Mouse (Mus musculus): Measurements from ENCODE around the gene Fam172a. TPM values are rescaled to one million over a fixed set of nuclear protein-coding genes. Genes with fewer than 3 reads are reported as not detected.

Fam172a gene
- polyA plus RNA-seq, 1 experiment from 2014 or later: 11.6 TPM

DNA sequence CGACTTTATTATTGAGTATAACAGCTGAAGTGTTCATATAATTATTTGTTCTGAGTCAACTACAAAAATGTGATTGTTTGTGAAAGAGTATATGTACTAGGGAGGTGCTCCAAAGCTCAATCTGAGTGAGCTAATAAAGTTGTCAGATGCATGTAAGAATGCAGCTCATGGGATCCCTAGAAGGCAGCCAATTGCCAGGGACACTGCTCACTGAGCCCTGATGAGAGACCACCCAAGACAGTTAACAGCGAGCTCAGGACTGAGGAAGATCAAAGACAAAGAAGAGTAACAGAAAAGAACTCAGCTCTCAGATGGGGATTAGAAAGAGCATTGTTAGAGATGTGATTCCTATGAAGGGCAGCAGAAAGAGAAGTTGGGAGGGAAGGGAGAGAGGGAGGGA lies 166.5 kb downstream of the Fam172a start:
- Histone ChIP-seq H3K4me1 (replicated peaks) (no peaks in the 10 kb centered on the region), H3K27ac (no peak overlapping the region), H3K27me3 (no peaks in the 10 kb centered on the region), H3K4me2 (no peak overlapping the region), H3K9me3 (replicated peaks) (no peaks in the 10 kb centered on the region), H3K36me3 (no peaks in the 10 kb centered on the region), H3K4me3 (replicated peaks) (no peak overlapping the region), H3K9ac (no peak overlapping the region)
- WGBS (ENCODE audit: insufficient replicate concordance): 58% methylated on average over 2 of the region's 2 CpGs
- no peak for ATAC-seq (ENCODE audit: low read depth)
- no peak for DNase-seq

DNA sequence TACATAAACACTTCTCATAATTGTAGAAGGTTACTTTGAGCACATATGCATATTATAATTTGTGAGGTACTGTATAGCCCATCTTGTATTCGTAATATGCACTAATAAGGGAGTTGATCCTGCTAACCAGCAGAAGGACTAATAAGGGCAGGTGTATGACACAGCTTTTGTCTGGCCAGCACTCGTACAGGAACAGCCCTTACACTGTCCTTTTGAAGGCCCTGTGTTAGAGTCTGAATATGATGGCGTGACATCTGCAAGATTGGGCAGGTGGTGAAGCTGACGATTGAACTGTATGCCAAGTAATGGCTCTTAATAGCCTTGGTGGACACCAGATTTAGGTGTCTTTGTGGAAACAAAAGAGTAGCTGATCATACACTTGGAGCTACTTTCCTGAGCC lies 176.3 kb downstream of the Fam172a start:
- WGBS (ENCODE audit: insufficient replicate concordance): 72% methylated on average over 4 of the region's 4 CpGs
- H3K9ac ChIP-seq: no peak overlapping the region
- ATAC-seq (ENCODE audit: low read depth) (no peak), DNase-seq (no peak)
- no peak overlapping the region for H3K4me2 ChIP-seq
- no peaks in the 10 kb centered on the region for H3K9me3 ChIP-seq (replicated peaks)
- no peaks in the 10 kb centered on the region for H3K4me1 ChIP-seq (replicated peaks)
- H3K4me3 ChIP-seq (replicated peaks): no peak overlapping the region
- H3K36me3 ChIP-seq: no peaks in the 10 kb centered on the region
- no peak overlapping the region for H3K27ac ChIP-seq
- H3K27me3 ChIP-seq: no peaks in the 10 kb centered on the region

DNA sequence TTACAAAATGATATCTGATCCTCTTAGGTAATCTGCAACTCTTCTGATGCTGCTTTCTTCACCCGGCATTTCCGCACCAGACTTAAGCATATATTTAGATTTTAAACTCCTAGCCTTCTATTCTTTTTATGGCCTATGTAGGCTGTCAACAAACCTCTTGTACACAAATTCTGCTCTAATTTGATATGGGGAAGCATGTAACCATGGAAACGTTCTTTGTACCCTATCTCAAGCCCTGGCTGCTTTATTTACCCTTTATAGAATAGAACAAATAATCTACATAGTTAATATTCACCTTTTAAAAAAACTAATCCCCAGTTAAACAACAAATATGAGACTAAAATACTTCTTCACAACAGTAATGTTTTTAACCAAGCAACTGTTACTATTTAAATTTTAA lies 176.7 kb downstream of the Fam172a start:
- Histone ChIP-seq H3K4me1 (replicated peaks) (no peaks in the 10 kb centered on the region), H3K27me3 (no peaks in the 10 kb centered on the region), H3K27ac (no peak overlapping the region), H3K9me3 (replicated peaks) (no peaks in the 10 kb centered on the region), H3K9ac (no peak overlapping the region), H3K36me3 (no peaks in the 10 kb centered on the region), H3K4me3 (replicated peaks) (no peak overlapping the region), H3K4me2 (no peak overlapping the region)
- 72% methylated on average over 3 of the region's 3 CpGs for WGBS (ENCODE audit: insufficient replicate concordance)
- DNase-seq: no peak
- no peak for ATAC-seq (ENCODE audit: low read depth)

DNA sequence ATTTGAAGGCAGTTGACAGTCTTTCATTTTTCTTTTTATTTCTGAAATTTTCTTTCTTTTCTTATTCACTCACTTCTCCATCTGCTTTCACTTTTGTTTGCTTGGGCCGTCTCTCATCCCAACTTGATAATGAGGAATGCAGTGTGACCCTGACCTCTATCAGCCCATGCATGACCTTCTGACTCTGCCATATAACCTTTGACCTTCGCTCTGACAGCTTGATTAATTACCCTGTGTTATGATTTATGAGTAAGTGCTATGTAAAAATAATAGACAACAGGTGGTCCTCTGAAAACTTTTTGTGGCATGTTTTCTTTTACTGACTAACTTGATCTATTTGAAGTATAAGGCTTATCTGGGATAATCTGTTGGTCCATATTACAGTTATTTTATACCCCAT lies 195.8 kb downstream of the Fam172a start:
- Histone ChIP-seq H3K9ac (no peak overlapping the region), H3K4me2 (no peak overlapping the region), H3K27ac (no peak overlapping the region), H3K9me3 (replicated peaks) (no peaks in the 10 kb centered on the region), H3K4me1 (replicated peaks) (no peaks in the 10 kb centered on the region), H3K27me3 (no peaks in the 10 kb centered on the region), H3K4me3 (replicated peaks) (no peak overlapping the region), H3K36me3 (no peaks in the 10 kb centered on the region)
- ATAC-seq (ENCODE audit: low read depth): no peak
- WGBS (ENCODE audit: insufficient replicate concordance): 57% methylated on average over 2 of the region's 2 CpGs
- no peak for DNase-seq

DNA sequence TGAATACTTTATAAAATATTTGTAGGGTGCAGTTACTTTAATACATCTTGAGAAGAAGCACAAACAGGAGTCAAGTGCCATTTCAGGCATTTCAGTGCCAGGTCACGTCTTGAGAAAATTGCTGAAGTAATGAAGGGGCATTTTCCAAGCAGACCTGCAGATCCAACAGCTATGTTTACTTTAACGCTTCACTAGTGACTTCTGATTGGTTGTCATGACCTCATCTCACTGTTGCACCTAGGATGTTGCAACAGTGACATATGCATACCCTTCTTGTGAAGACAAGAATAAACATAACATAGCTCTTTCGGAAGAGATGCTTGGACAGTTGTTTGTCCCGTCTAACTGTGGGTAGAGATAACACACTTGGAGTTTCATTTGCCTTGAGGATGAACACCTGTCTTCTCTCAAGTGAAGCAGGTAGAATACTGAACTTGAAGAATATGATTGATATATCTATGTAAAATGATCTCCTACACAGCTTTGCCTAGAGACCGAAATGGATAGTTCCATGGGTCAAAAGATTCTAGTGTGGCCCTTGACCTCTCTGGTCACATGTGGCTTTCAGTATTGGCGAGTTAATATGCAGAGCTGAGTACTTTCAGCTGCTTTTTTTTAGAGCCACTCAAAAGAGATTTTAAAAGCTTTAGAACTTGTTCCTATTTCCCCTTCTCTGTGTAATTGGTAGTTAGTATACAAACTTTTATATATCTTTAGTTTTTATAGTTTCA lies 196.4 kb downstream of the Fam172a start:
- Histone ChIP-seq H3K27ac (no peak overlapping the region), H3K27me3 (no peaks in the 10 kb centered on the region), H3K9me3 (replicated peaks) (no peaks in the 10 kb centered on the region), H3K9ac (no peak overlapping the region), H3K4me1 (replicated peaks) (no peaks in the 10 kb centered on the region), H3K4me2 (no peak overlapping the region), H3K4me3 (replicated peaks) (no peak overlapping the region), H3K36me3 (no peaks in the 10 kb centered on the region; the same call in 1 of the 2 replicates)
- 64% methylated on average over 6 of the region's 6 CpGs for WGBS (ENCODE audit: insufficient replicate concordance)
- DNase-seq (no peak), ATAC-seq (ENCODE audit: low read depth) (no peak)

DNA sequence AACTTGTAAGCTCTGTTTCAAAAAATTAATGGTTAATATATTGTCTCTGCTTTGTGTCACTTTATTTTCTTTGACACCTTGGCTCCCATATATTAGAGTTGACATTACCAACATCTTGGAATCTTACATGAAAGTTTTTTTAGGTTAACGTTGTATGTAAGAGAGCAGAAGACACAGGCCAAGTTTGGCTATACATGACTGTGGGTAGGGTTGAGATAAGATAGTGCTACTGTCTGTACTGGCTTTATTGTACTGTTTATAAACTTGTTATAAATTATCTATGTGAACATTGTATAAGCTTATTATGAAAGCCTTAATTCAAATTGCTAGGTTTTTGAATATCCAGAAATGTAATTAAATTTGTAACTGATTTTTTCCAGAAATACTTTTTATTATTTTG lies 197.9 kb downstream of the Fam172a start:
- Histone ChIP-seq H3K27me3 (no peaks in the 10 kb centered on the region), H3K4me2 (no peak overlapping the region), H3K36me3 (no peaks in the 10 kb centered on the region; the same call in 1 of the 2 replicates), H3K4me3 (replicated peaks) (no peak overlapping the region), H3K9me3 (replicated peaks) (no peaks in the 10 kb centered on the region), H3K9ac (no peak overlapping the region), H3K27ac (no peak overlapping the region), H3K4me1 (replicated peaks) (no peaks in the 10 kb centered on the region)
- 29% methylated on average over 1 of the region's 1 CpGs for WGBS (ENCODE audit: insufficient replicate concordance)
- no peak for DNase-seq
- ATAC-seq (ENCODE audit: low read depth): no peak

DNA sequence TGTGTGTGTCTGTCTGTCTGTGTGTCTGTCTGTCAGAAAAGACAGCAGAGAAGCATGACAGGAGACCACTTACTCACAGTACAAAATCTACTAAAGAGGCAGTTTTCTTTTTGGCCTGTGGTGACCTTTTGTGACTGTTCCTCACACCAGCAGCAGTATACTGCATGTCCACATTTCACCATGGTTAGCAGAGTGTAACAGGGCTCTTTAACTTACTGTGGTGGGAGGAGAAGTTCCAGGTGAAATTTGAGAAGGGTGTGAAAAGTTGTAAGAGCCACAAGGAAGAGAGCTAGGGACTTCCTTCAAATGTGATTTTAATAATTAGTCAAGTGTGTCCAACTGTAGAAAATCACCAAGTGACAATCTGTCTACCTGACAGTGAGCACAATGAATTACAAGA lies 199.0 kb downstream of the Fam172a start:
- no peaks in the 10 kb centered on the region for H3K9me3 ChIP-seq (replicated peaks)
- H3K4me2 ChIP-seq: no peak overlapping the region
- no peak overlapping the region for H3K9ac ChIP-seq
- ATAC-seq (ENCODE audit: low read depth) (no peak), DNase-seq (no peak)
- H3K4me1 ChIP-seq (replicated peaks): no peaks in the 10 kb centered on the region
- H3K27ac ChIP-seq: no peak overlapping the region
- no peaks in the 10 kb centered on the region for H3K27me3 ChIP-seq
- H3K36me3 ChIP-seq: no peaks in the 10 kb centered on the region; the same call in 1 of the 2 replicates
- H3K4me3 ChIP-seq (replicated peaks): no peak overlapping the region

DNA sequence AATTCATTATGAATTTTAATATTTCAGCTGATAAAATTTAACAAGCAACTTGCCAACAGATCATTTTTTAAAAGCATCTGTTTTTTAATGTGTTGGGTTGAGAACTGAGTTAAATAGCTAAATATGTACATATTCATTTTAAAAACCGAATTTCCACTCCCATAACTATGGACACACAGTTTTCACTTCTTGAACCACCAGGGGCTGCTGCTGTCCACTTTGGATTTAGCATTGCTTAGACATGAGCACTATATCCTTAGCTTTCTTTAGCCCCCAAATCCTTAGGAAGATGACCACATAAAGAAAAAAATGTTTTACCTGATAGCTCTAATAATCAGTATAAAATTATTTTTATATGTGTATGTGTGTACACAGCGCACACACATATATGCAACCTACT lies 207.4 kb downstream of the Fam172a start:
- WGBS (ENCODE audit: insufficient replicate concordance): 68% methylated on average over 2 of the region's 2 CpGs
- Histone ChIP-seq H3K4me1 (replicated peaks) (no peaks in the 10 kb centered on the region), H3K27me3 (no peaks in the 10 kb centered on the region), H3K9me3 (replicated peaks) (no peaks in the 10 kb centered on the region), H3K27ac (no peak overlapping the region), H3K36me3 (no peaks in the 10 kb centered on the region), H3K4me3 (replicated peaks) (no peak overlapping the region), H3K9ac (no peak overlapping the region), H3K4me2 (no peak overlapping the region)
- DNase-seq: no peak
- no peak for ATAC-seq (ENCODE audit: low read depth)

DNA sequence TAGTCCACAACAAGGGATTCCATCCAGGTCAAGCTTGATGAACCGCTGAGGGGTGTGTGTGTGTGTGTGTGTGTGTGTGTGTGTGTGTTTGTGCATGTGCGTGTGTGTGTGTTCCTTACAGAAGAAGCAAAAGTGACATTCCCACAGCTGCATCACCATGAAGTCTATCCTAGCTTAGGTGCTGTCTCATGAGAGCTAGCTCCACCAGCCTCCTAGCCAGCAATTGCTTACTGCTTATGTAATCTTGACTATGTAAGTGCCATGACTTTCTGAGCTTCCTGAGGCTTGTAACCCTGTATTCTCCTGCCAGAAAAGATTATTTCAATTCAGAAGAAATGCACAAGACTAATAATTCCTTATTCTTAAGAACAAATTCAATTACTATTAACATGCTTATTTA lies 221.0 kb downstream of the Fam172a start:
- Histone ChIP-seq H3K27ac (no peak overlapping the region), H3K4me2 (no peak overlapping the region), H3K9me3 (replicated peaks) (no peaks in the 10 kb centered on the region), H3K36me3 (no peaks in the 10 kb centered on the region), H3K4me1 (replicated peaks) (no peaks in the 10 kb centered on the region), H3K27me3 (no peaks in the 10 kb centered on the region), H3K9ac (no peak overlapping the region), H3K4me3 (replicated peaks) (no peak overlapping the region)
- no peak for ATAC-seq (ENCODE audit: low read depth)
- no peak for DNase-seq
- 77% methylated on average over 2 of the region's 2 CpGs for WGBS (ENCODE audit: insufficient replicate concordance)

DNA sequence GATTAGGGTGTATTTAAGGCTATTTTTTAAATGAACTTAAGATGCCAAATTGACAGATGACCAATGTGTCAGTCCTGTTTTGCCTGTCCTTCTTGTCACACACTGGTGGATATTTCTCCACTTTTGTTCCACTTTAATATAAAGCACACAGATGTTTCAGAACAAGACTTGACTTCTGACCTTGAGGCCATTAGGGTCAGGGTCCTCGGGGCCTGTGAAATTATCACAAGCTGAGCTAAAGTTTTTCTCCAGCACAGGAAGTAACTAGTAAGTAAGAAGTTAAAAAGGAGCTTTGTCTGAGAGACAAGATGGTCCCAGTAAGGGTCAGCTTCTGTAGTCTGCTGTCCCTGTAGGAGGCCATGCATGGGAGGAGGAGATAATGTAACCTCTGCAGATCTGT lies 255.8 kb downstream of the Fam172a start:
- DNase-seq (no peak), ATAC-seq (ENCODE audit: low read depth) (no peak)
- Histone ChIP-seq H3K27me3 (no peaks in the 10 kb centered on the region), H3K27ac (no peak overlapping the region), H3K9me3 (replicated peaks) (no peaks in the 10 kb centered on the region), H3K36me3 (no peaks in the 10 kb centered on the region), H3K9ac (no peak overlapping the region), H3K4me3 (replicated peaks) (no peak overlapping the region), H3K4me2 (no peak overlapping the region), H3K4me1 (replicated peaks) (no peaks in the 10 kb centered on the region)
- 50% methylated on average over 1 of the region's 1 CpGs for WGBS (ENCODE audit: insufficient replicate concordance)

DNA sequence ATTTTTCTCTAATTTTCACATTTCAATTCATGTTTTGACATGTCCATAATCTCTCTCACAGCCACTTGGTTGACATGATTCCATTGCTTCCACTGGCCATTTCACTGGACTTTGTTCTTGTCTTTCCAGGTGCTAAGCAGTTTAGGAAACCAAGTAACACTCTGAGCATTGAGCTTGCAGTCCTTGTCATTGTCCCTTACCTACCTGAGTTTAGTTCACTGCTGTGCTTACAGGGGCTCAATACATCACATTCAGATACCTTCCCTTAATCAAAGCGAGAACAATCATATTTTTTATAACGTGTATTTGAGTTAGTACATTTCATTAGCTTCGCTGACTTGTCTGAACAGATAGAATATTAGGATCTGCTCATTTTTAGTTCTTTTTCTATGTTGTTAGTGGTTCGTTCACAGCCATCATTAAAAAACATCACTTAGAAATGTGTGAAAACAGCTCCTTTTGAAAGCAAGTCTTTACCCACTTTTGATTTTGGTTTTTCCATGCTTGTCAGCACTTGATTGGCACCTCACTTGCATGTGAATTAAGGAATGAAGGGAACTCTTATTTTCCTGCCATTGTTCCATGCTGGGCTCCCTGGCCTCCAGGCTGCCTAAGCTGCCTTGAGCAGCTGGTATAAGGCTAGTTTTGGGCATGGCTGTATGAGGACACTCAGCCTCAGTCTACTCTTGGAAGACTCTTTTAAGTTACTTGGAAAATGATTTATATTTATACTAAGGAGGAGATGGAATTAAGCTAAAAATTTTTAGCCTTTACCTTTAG lies 257.9 kb downstream of the Fam172a start:
- no peaks in the 10 kb centered on the region for H3K4me1 ChIP-seq (replicated peaks)
- WGBS (ENCODE audit: insufficient replicate concordance): 72% methylated on average over 4 of the region's 4 CpGs
- no peak for ATAC-seq (ENCODE audit: low read depth)

DNA sequence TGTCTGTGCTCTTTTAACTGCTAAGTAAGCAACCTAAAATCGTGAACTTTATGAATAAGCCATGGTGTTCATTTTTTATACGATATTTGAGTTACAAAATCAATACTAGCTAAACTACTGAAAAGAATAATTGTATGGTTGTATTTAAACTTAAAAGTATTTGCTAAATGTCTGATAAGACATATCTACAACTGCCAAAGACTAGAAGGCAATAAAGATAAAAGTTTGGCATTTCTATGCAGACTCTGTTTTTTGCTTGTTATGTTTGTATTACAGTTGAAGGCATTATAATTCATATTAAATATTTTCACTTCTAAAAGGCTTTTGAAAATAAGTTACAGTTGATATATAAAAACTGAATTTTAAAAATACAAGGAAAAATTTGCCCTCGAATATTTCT lies 274.4 kb downstream of the Fam172a start:
- no peaks in the 10 kb centered on the region for H3K36me3 ChIP-seq
- ATAC-seq (ENCODE audit: low read depth) (no peak), DNase-seq (no peak)
- H3K4me3 ChIP-seq (replicated peaks): no peak overlapping the region
- no peaks in the 10 kb centered on the region for H3K4me1 ChIP-seq (replicated peaks)
- H3K27ac ChIP-seq: no peak overlapping the region
- H3K9ac ChIP-seq: no peak overlapping the region
- H3K27me3 ChIP-seq: no peaks in the 10 kb centered on the region
- no peak overlapping the region for H3K4me2 ChIP-seq
- 58% methylated on average over 3 of the region's 3 CpGs for WGBS (ENCODE audit: insufficient replicate concordance)
- no peaks in the 10 kb centered on the region for H3K9me3 ChIP-seq (replicated peaks)

More for the DNA sequence above, 257.9 kb downstream of the Fam172a start:
- Histone ChIP-seq H3K4me2 (no peak overlapping the region), H3K9me3 (replicated peaks) (no peaks in the 10 kb centered on the region), H3K27me3 (no peaks in the 10 kb centered on the region), H3K9ac (no peak overlapping the region), H3K27ac (no peak overlapping the region), H3K4me3 (replicated peaks) (no peak overlapping the region), H3K36me3 (no peaks in the 10 kb centered on the region)
- no peak for DNase-seq

Measured in liver, embryonic 13.5 days (tissue).